Mouse (Mus musculus) ES-E14 (cell line): ENCODE measurements at regions not wholly inside any gene's neighbourhood (a gene's known extent, or its start where the extent isn't known, plus 50 kb on each side); places are given as distances from the start of the nearest gene placed in this dataset.

Experiments
- DNase-seq: peaks from one replicate; pipeline ENCODE4 v3.0.0-alpha.2; 2013; ENCODE audit warnings: low read depth, low spot score
- H3K27ac ChIP-seq: 2 replicates; pipeline ENCODE4 v1.5.1; 2012; ENCODE audit warnings: low read depth, mild to moderate bottlenecking, low read length, moderate library complexity, mixed read lengths; ENCODE audit not compliant: poor library complexity, insufficient read depth, severe bottlenecking
- H3K36me3 ChIP-seq: 2 replicates; pipeline ENCODE4 v1.6.1; 2012; ENCODE audit warnings: mild to moderate bottlenecking, low read length, moderate library complexity, mixed read lengths; ENCODE audit not compliant: control insufficient read depth, poor library complexity, insufficient read depth, severe bottlenecking
- H3K4me1 ChIP-seq, 2 experiments: fragments of 150-350 bp in 1 of 2; sonication (generic) in 1 of 2; 2 replicates each; pipeline ENCODE4 v1.6.1; 2012; ENCODE audit warnings: low read length in 2 of 2, mild to moderate bottlenecking in 1 of 2, mixed read lengths in 1 of 2; ENCODE audit not compliant: control insufficient read depth in 2 of 2, insufficient read depth in 2 of 2, poor library complexity in 1 of 2
- H3K4me3 ChIP-seq, 2 experiments: fragments of 150-350 bp in 1 of 2; sonication (generic) in 1 of 2; 2 replicates each; pipeline ENCODE4 v1.5.1; 2012; ENCODE audit warnings: low read length in 2 of 2, low read depth in 1 of 2, mild to moderate bottlenecking in 1 of 2, mixed read lengths in 1 of 2; ENCODE audit not compliant: insufficient read depth in 1 of 2, poor library complexity in 1 of 2, severe bottlenecking in 1 of 2
- H3K9ac ChIP-seq: 2 replicates; pipeline ENCODE4 v1.6.1; 2012; ENCODE audit warnings: low read depth, mild to moderate bottlenecking, low read length, mixed read lengths; ENCODE audit not compliant: poor library complexity, insufficient read depth, severe bottlenecking
- H3K9me3 ChIP-seq: fragments of 150-350 bp; sonication (generic); 2 replicates; pipeline ENCODE4 v1.6.1; 2012; ENCODE audit warnings: low read depth, mild to moderate bottlenecking, low read length; ENCODE audit not compliant: control insufficient read depth, insufficient read depth
- CHD2 ChIP-seq: IDR thresholded peaks from 2 replicates; pipeline ENCODE4 v1.6.1; 2014; ENCODE audit warnings: mild to moderate bottlenecking, low read depth, low read length, inconsistent platforms
- HCFC1 ChIP-seq: IDR thresholded peaks from 2 replicates; pipeline ENCODE4 v1.6.1; 2012; ENCODE audit warnings: low read length, inconsistent platforms, borderline replicate concordance; ENCODE audit not compliant: insufficient read depth
- MAFK ChIP-seq: IDR thresholded peaks from 2 replicates; pipeline ENCODE4 v1.6.1; 2014; ENCODE audit warnings: mild to moderate bottlenecking, low read depth, low read length, inconsistent platforms; ENCODE audit not compliant: insufficient read depth
- ZC3H11A ChIP-seq: IDR thresholded peaks from 2 replicates; pipeline ENCODE4 v1.6.1; 2012; ENCODE audit warnings: low read depth, mild to moderate bottlenecking, inconsistent platforms, low read length, borderline replicate concordance
- ZNF384 ChIP-seq: IDR thresholded peaks from 2 replicates; pipeline ENCODE4 v1.6.1; 2012; ENCODE audit warnings: low read depth, low read length, inconsistent platforms
- in situ Hi-C, 2 experiments: fragments of 600-800 bp; cut with MboI; formaldehyde crosslinking; loops; one replicate each; pipeline ENCODE4 v1.15.1; 2025; ENCODE audit warnings: low sequenced_read_pairs in 2 of 2, inconsistent platforms in 1 of 2; ENCODE audit not compliant: unreplicated experiment in 2 of 2

DNA sequence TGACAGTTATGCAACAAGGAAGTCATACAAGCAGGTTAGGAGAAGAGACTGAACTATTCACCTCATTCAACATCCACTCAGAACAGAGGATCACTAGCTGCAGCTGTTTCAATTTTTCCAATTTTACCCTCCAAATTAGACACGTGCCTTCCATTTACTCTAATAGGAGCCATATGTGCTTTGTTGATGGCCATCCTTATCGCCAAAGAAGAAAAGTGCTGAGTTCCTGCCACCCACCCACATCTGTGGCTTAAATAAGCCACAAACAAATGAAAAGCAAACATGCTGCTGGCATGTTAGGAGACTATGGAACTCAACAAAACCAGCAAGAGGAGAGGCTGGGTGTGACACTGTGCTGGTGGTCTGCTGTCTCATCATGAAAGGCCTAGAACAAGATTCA is 1786.1 kb downstream of the 9330182O14Rik start:
- H3K9ac ChIP-seq = no peak overlapping the region
- H3K4me3 ChIP-seq = no peak overlapping the region
- no peaks in the 10 kb centered on the region for H3K36me3 ChIP-seq
- no peak overlapping the region for H3K27ac ChIP-seq
- H3K9me3 ChIP-seq = no peaks in the 10 kb centered on the region
- TF ChIP-seq MAFK (no peak), ZC3H11A (no peak), CHD2 (no peak), ZNF384 (no peak), HCFC1 (no peak)
- in situ Hi-C loops = no loop called here
- no peak for DNase-seq
- no peaks in the 10 kb centered on the region for H3K4me1 ChIP-seq

DNA sequence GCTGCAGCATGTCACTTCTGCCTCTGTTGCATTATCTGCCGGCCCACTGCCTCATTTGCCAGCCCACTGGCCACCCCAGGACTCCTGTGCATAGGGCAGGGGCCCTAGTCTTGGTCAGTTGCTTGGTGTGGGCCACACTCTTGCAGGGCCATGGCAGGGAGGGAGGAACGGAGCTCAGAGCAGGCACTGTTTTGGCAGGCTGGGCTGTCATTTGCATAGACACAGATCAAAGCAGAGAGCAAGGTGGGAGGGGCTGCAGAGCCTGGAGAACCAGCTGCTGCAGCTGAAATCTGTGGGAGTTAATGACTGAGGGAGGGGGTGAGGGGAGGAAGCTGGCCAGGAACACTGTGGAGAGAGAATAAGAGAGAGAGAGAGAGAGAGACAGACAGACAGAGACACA is 1802.5 kb downstream of the 9330182O14Rik start:
- no peak overlapping the region for H3K9ac ChIP-seq
- no peak for DNase-seq
- peak overlapping the region in 1 of 2 experiments; percentile 36; a peak in 1 of 4 replicates for H3K4me3 ChIP-seq
- H3K27ac ChIP-seq = no peak overlapping the region; the same call in 1 of the 2 replicates
- in situ Hi-C loops = no loop called here
- H3K9me3 ChIP-seq = no peaks in the 10 kb centered on the region
- TF ChIP-seq ZC3H11A (no peak), CHD2 (no peak), ZNF384 (no peak), HCFC1 (no peak), MAFK (no peak)
- H3K36me3 ChIP-seq = no peaks in the 10 kb centered on the region
- H3K4me1 ChIP-seq = no peaks in the 10 kb centered on the region

DNA sequence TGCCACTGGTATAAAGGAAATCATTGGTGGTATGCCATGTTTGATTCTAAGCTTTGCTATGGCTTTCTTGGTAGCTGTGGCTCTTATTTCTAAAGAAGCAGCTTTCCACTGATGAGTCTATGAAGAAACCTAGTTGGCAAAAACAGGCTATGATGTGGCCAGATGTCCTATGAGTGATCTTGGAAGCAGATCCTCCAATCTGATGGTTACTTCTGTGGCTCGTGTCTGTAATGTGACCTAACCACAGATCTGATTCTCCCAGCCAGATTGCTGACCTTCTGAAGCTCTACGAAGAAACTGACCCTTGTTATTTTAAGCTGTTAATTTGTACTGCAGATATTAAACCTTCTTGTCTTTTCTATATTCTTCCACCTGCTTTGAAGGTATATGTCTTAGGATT is 1811.1 kb downstream of the 9330182O14Rik start:
- no peak for DNase-seq
- no peak for TF ChIP-seq CHD2
- TF ChIP-seq ZNF384 = no peak
- no peak for TF ChIP-seq ZC3H11A
- no peak for TF ChIP-seq HCFC1
- no peak for TF ChIP-seq MAFK
- in situ Hi-C loops = no loop called here
- Histone ChIP-seq H3K9ac (no peak overlapping the region), H3K4me3 (no peak overlapping the region), H3K27ac (no peak overlapping the region), H3K36me3 (no peaks in the 10 kb centered on the region), H3K4me1 (peaks cover 0 to 8% of the 10 kb centered on the region in 2 experiments; a peak in 1 of 4 replicates), H3K9me3 (no peaks in the 10 kb centered on the region)

DNA sequence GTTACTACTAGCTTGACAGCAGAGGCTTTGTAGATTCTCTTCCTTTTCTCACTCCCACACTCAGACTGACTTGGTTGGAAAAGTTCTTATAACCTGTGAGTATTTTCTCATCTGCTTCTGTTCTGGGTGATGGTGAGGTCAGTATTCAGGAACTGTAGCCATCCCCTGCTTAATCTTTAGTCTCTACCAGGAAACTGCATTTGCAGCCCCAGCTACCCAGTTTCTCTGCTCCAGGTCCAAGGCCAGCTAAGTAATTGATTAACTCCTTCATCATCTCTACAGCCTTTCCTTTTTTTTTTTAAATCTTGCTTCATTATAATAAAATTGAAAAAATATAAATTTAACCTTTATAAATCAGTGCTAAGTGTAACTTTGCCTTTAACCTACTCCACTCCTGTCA is 1813.7 kb downstream of the 9330182O14Rik start:
- DNase-seq = no peak
- no peaks in the 10 kb centered on the region for H3K36me3 ChIP-seq
- TF ChIP-seq MAFK = no peak
- TF ChIP-seq CHD2 = no peak
- no peak for TF ChIP-seq ZNF384
- TF ChIP-seq HCFC1 = no peak
- TF ChIP-seq ZC3H11A = no peak
- H3K9me3 ChIP-seq = no peaks in the 10 kb centered on the region
- H3K4me3 ChIP-seq = no peak overlapping the region
- in situ Hi-C loops = no loop called here
- no peak overlapping the region for H3K9ac ChIP-seq
- H3K4me1 ChIP-seq = peaks cover 0 to 8% of the 10 kb centered on the region in 2 experiments; a peak in 1 of 4 replicates
- H3K27ac ChIP-seq = no peak overlapping the region
